Mouse (Mus musculus) stomach, embryonic 15.5 days (tissue): ENCODE measurements at regions not wholly inside any gene's neighbourhood (a gene's known extent, or its start where the extent isn't known, plus 50 kb on each side); places are given as distances from the start of the nearest gene placed in this dataset.

Experiments
- ATAC-seq: fragments of 200-750 bp; cut with Nextera tagmentation; 2 replicates; pipeline ENCODE4 v1.8.0; 2017; ENCODE audit warnings: low read depth, moderate number of reproducible peaks, moderate TSS enrichment; ENCODE audit not compliant: insufficient read depth, low FRiP score
- H3K27ac ChIP-seq: fragments of 300-500 bp; sonication (generic); 2 replicates; pipeline ENCODE4 v1.5.1; 2015; ENCODE audit warnings: mild to moderate bottlenecking, inconsistent platforms
- H3K27me3 ChIP-seq: fragments of 300-500 bp; sonication (generic); replicated peaks from 2 replicates; pipeline ENCODE4 v1.6.1; 2015; ENCODE audit warnings: inconsistent platforms
- H3K36me3 ChIP-seq: fragments of 300-500 bp; sonication (generic); 2 replicates; pipeline ENCODE4 v1.6.1; 2015; ENCODE audit warnings: inconsistent platforms
- H3K4me1 ChIP-seq: fragments of 300-500 bp; sonication (generic); 2 replicates; pipeline ENCODE4 v1.6.1; 2015; ENCODE audit warnings: inconsistent platforms
- H3K4me2 ChIP-seq: fragments of 300-500 bp; sonication (generic); 2 replicates; pipeline ENCODE4 v1.6.1; 2015; ENCODE audit warnings: mild to moderate bottlenecking, inconsistent platforms
- H3K4me3 ChIP-seq: fragments of 300-500 bp; sonication (generic); replicated peaks from 2 replicates; pipeline ENCODE4 v1.5.1; 2015; ENCODE audit warnings: inconsistent platforms
- H3K9ac ChIP-seq: fragments of 300-500 bp; sonication (generic); 2 replicates; pipeline ENCODE4 v1.6.1; 2015; ENCODE audit warnings: inconsistent platforms
- H3K9me3 ChIP-seq: fragments of 300-500 bp; sonication (generic); 2 replicates; pipeline ENCODE4 v1.6.1; 2016; ENCODE audit warnings: inconsistent platforms
- WGBS: fragments of 180-500 bp; shearing (Covaris S2); methylation state at CpG from one replicate; pipeline ENCODE4 v1.1.7; 2015; 5-methylcytosine and 5-hydroxymethylcytosine counted together

DNA sequence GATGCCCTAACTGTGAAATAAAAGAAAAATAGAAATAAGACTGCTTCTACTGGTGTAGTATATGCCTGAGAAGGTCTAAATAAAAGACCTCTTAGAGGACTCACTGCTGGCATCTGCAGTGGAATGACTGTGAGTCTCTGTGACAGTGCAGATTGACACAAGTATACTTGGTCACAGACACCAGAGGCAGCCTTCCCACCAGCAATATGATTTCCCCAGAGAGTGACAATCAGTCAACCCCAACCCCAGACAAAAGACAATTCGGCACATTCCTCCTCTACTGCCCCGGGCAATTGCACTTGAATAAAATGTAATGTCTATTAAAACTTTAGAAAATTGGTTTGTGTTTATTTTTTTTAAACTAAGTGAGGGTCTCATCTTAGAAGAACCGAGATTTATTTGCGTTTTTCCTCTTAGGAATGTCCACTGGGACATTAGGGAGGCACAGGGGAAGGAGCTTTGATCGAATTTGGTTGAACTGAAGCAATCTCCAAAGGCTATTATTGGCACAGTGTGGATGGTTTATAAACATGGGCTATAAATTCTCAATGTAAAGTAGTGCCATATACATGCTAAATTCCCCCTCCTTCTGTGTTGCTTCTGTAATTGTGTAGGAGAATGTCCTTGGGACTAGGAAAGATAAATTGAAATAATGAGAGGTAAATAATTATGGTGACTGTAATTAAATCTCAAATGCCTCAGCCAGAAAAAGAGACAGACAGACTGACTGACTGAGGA lies 123.0 kb upstream of the Lnx1 start:
- no peak overlapping the region for H3K27ac ChIP-seq
- H3K4me1 ChIP-seq, result no peaks in the 10 kb centered on the region; the same call in 1 of the 2 replicates
- 42% methylated on average over 5 of the region's 5 CpGs for WGBS
- H3K36me3 ChIP-seq, result no peaks in the 10 kb centered on the region
- no peak overlapping the region for H3K4me3 ChIP-seq
- H3K27me3 ChIP-seq, result no peaks in the 10 kb centered on the region
- no peak overlapping the region for H3K9ac ChIP-seq
- no peak for ATAC-seq
- H3K4me2 ChIP-seq, result no peak overlapping the region
- H3K9me3 ChIP-seq, result no peaks in the 10 kb centered on the region

DNA sequence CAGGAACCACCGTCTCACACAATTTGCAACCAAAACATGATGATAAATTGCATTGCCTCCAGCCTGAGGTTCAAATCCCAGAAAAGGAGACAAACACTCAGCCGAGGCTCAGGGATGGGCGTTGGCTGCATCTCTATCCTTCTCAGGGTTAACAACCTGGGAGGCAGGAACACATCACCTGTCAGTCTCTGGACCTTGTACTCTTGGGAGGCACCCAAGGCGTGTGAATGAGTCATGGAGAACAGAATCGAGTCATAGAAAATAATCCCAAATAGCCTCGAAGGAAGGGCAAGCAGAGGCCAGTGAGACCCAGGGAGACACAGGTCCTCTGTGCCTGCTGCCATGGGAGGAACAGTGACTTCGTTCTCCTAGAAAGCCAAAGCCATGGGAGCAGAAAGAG lies 121.0 kb upstream of the Lnx1 start:
- H3K36me3 ChIP-seq, result no peaks in the 10 kb centered on the region
- no peak for ATAC-seq
- no peaks in the 10 kb centered on the region; the same call in 1 of the 2 replicates for H3K4me1 ChIP-seq
- H3K4me2 ChIP-seq, result no peak overlapping the region
- H3K9me3 ChIP-seq, result no peaks in the 10 kb centered on the region
- no peak overlapping the region for H3K27ac ChIP-seq
- 66% methylated on average over 7 of the region's 7 CpGs for WGBS
- no peaks in the 10 kb centered on the region for H3K27me3 ChIP-seq
- no peak overlapping the region for H3K4me3 ChIP-seq
- no peak overlapping the region for H3K9ac ChIP-seq

DNA sequence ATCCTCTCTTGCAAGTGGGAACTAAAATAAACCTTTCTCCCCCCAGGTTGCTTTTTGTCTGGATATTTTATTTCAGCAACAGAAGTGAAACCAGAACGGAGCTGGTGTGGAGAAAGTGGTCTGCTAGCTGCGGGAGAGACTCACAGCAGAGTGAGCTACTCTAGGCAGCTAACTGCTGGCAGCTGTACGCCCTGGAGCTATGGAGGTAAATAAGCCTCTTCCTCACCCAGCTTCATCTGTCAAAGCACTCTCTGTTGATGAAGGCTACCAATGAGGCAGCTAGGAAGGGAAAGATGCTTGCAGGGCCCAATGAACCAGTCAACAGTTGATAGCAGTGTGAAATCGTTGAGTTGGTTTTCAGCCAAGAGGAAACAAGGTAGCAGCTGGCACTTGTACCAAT lies 119.3 kb upstream of the Lnx1 start:
- 64% methylated on average over 4 of the region's 4 CpGs for WGBS
- no peak overlapping the region for H3K4me2 ChIP-seq
- no peaks in the 10 kb centered on the region for H3K4me1 ChIP-seq
- no peak for ATAC-seq
- H3K36me3 ChIP-seq, result no peaks in the 10 kb centered on the region
- no peak overlapping the region for H3K4me3 ChIP-seq
- no peaks in the 10 kb centered on the region for H3K27me3 ChIP-seq
- no peaks in the 10 kb centered on the region for H3K9me3 ChIP-seq
- H3K9ac ChIP-seq, result no peak overlapping the region
- H3K27ac ChIP-seq, result no peak overlapping the region

DNA sequence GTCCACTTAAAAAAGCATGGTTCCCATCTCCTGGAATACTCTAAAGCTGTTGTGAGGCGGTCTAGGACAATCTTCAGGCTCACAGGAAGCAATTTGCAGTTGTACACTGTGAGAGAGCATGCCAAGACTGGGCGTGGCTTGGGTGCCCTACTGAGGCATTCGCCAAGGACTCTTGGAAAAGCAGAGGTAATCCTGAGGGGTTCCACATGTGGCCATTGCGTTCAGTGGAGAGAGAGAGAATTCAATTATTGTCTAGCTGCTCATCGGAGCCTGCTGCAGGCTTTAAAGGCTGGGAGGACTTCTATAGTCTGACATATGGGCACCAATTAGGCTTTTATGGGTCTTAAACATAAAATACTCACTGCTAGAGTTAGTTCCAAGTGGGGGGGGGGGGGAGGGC lies 113.8 kb upstream of the Lnx1 start:
- H3K4me3 ChIP-seq, result no peak overlapping the region
- no peak overlapping the region for H3K27ac ChIP-seq
- H3K9ac ChIP-seq, result no peak overlapping the region
- H3K4me2 ChIP-seq, result no peak overlapping the region
- ATAC-seq, result no peak
- H3K9me3 ChIP-seq, result no peaks in the 10 kb centered on the region
- WGBS, result 65% methylated on average over 5 of the region's 5 CpGs
- no peaks in the 10 kb centered on the region for H3K27me3 ChIP-seq
- no peaks in the 10 kb centered on the region for H3K4me1 ChIP-seq
- no peaks in the 10 kb centered on the region for H3K36me3 ChIP-seq

DNA sequence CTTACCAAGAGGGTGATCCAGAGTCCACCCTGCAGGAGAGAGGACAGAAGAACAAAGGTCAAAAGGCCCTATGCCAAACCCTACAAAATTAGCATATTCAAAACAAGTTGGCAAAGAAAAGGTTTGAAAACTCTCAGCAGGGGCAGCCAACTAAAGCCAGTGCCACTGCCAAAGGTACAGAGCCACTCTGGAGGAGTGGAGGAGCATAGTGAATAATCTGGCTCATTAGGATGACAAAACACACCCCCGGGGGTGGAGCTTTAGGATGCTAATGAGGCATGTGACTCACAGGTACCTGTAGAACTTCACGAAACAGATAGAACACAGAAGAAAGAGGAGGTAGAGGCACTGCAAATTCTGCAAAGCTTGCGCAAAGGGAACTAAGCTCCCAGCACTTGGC lies 110.7 kb upstream of the Lnx1 start:
- no peaks in the 10 kb centered on the region for H3K4me1 ChIP-seq
- 30% methylated on average over 3 of the region's 3 CpGs for WGBS
- no peak for ATAC-seq

DNA sequence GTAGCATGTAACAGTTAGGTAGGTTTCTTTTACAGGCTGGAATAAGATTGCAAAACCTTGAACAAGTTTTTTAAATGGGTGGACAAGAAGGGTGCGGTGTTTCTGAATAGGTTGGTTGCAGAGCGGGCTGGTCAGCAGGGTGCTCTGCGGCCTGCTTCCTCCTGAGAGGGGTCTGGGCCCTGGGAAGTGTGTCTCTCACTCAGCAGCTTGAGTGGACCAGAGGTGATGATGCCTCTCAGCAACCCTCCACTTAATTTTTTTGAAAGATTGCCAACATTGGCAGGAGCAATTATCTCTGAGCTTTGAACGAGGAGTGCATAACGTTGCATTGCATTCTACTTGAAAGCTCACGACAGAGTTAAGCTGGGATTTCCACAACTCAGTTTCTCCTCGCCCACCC lies 108.3 kb upstream of the Lnx1 start:
- no peaks in the 10 kb centered on the region for H3K4me1 ChIP-seq
- H3K4me2 ChIP-seq, result no peak overlapping the region
- no peaks in the 10 kb centered on the region for H3K27me3 ChIP-seq
- H3K9ac ChIP-seq, result no peak overlapping the region
- no peak overlapping the region for H3K4me3 ChIP-seq
- H3K36me3 ChIP-seq, result no peaks in the 10 kb centered on the region
- no peaks in the 10 kb centered on the region for H3K9me3 ChIP-seq
- no peak for ATAC-seq
- WGBS, result 75% methylated on average over 7 of the region's 7 CpGs
- no peak overlapping the region for H3K27ac ChIP-seq

More for the DNA sequence above, 110.7 kb upstream of the Lnx1 start:
- H3K9ac ChIP-seq, result no peak overlapping the region
- H3K9me3 ChIP-seq, result no peaks in the 10 kb centered on the region
- H3K27me3 ChIP-seq, result no peaks in the 10 kb centered on the region
- no peak overlapping the region for H3K4me3 ChIP-seq
- H3K4me2 ChIP-seq, result no peak overlapping the region
- no peaks in the 10 kb centered on the region for H3K36me3 ChIP-seq
- no peak overlapping the region for H3K27ac ChIP-seq

DNA sequence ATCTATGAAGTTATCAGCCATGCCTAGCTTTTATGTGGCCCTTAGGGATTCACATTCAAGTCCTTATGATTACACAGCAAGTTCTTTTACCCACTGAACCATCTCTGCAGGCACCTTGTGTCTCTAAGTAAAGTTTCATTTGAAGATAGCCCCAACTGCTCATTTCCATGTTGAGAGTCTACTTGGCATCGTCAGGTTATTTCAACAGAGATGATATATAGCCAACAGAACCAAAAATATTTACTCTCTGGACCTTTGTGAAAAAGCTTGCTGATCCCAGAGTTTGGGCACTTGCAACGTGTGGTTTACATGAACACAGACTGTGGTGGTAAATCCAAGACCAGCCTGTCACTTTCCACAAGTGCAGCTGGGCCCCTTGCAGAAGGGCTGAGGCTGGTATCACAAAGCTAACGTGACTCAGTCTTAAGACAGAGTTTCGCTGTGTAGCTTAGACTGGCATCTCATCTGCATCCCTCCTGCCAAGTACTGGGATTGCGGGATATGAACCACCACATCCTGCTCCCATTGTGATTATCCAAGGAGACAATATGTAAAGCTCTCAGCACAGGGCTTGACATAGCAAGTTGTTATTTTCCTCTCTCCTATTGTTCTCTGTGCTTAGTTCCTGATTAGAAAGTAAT lies 105.0 kb upstream of the Lnx1 start:
- Histone ChIP-seq H3K4me3 (no peak overlapping the region), H3K4me2 (no peak overlapping the region), H3K27ac (no peak overlapping the region), H3K9me3 (no peaks in the 10 kb centered on the region), H3K9ac (no peak overlapping the region), H3K4me1 (no peaks in the 10 kb centered on the region), H3K27me3 (no peaks in the 10 kb centered on the region), H3K36me3 (no peaks in the 10 kb centered on the region)
- WGBS, result 57% methylated on average over 5 of the region's 5 CpGs
- no peak for ATAC-seq

DNA sequence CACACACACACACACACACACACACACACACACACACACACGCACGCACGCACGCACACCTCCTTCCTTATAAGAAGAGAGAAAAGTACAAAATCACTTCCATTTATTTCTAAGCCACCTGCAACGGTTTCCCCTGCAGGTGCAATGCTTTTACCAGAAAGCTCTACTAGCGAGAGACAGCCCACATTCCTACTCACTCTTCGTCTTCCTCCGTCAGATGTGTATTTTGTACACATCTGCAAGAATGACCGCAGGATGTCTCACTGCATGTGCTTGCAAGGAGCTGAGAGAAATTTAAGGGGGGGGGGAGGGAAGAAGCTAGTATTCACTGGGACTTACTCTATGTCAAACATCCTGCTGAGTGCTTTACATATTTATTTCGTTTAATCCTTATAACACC lies 99.2 kb upstream of the Lnx1 start:
- Histone ChIP-seq H3K4me3 (no peak overlapping the region), H3K4me1 (0 out of 2 replicates have a peak, but pooled peaks cover 3% of the 10 kb centered on the region), H3K27ac (no peak overlapping the region), H3K9ac (no peak overlapping the region), H3K4me2 (no peak overlapping the region), H3K9me3 (no peaks in the 10 kb centered on the region), H3K36me3 (no peaks in the 10 kb centered on the region), H3K27me3 (no peaks in the 10 kb centered on the region)
- WGBS, result 32% methylated on average over 6 of the region's 10 CpGs
- no peak for ATAC-seq

DNA sequence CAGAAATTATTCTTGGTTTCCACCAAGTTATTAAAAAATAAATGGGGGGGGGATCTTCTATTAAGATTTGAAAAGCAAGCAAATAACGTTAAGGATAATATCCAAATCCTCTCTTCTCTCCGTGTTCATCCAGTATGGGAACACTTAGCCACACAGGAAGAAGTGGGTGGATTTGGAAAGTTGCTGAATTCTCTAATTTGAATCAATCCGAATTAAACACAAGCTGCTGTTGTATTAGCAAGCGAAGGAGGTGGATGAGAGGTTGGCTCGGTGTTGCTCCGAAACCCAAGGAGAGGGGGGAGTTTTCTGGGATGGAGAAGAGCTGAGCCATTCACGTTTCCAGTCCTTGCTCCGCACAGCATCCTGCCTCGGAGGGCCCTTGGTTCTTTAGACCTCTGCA lies 97.6 kb upstream of the Lnx1 start:
- ATAC-seq, result no peak
- 0 out of 2 replicates have a peak, but pooled peaks cover 3% of the 10 kb centered on the region for H3K4me1 ChIP-seq
- H3K36me3 ChIP-seq, result no peaks in the 10 kb centered on the region
- no peaks in the 10 kb centered on the region for H3K27me3 ChIP-seq
- H3K9ac ChIP-seq, result no peak overlapping the region
- no peak overlapping the region for H3K4me3 ChIP-seq
- no peak overlapping the region for H3K4me2 ChIP-seq
- no peak overlapping the region for H3K27ac ChIP-seq
- H3K9me3 ChIP-seq, result no peaks in the 10 kb centered on the region
- WGBS, result 64% methylated on average over 9 of the region's 9 CpGs

DNA sequence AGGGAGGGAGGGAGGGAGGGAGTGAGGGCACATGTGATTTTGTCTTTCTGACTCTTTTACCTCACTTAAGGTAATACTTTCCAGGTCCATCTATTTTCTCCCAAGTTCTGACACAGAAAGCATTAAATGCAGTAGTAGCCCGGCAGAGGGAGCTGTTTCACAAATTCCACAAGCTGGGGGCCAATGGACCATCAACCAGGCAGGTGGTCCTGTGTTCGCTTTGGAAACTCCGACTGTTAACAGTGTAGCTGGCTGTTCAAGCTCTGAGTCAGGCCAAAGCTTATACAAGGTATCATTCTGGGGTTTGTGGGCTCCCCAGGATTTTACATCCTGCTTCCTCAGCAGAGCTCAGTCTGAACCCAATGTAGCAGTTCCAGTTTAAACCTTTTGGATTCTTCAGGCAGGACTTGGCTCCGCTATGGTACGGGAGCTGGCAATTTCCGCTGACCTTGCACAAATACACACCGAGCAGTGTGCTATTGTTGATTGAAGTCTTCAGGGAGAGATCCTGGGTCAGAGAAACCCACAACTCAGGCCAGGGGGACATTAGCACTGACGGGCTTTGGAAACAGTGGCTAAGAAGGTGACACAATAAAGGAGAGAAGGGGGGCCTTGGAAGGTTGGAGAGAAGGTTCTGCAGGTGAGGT lies 93.8 kb upstream of the Lnx1 start:
- no peaks in the 10 kb centered on the region for H3K9me3 ChIP-seq
- H3K9ac ChIP-seq, result no peak overlapping the region
- peaks cover 17% of the 10 kb centered on the region for H3K4me1 ChIP-seq
- no peak overlapping the region for H3K27ac ChIP-seq
- H3K4me2 ChIP-seq, result no peak overlapping the region
- no peak for ATAC-seq
- no peak overlapping the region for H3K4me3 ChIP-seq
- no peaks in the 10 kb centered on the region for H3K36me3 ChIP-seq
- H3K27me3 ChIP-seq, result no peaks in the 10 kb centered on the region
- WGBS, result 44% methylated on average over 8 of the region's 8 CpGs

DNA sequence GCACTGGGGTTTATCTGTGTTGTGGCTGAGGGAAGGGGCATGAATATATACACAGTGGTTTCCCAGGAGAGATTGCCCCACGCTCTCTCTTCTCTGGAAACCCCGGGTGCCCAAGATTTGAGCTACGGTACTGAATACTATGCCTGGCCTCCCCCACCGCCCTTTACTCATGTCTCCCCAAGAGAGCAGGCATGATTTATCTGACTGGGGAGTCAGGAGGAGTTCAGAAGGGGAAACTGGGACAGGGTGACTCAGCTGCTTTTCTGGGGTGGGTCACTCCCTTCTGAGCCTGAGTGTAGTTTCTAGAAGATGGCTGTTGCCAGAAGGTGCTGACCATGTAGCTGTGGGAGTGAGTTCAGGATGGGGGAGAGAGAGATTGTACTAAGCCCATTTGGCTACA lies 92.0 kb upstream of the Lnx1 start:
- Histone ChIP-seq H3K36me3 (no peaks in the 10 kb centered on the region), H3K9ac (no peak overlapping the region), H3K27me3 (no peaks in the 10 kb centered on the region), H3K4me1 (peaks cover 14% of the 10 kb centered on the region), H3K27ac (no peak overlapping the region), H3K4me2 (no peak overlapping the region), H3K4me3 (no peak overlapping the region), H3K9me3 (no peaks in the 10 kb centered on the region)
- 78% methylated on average over 4 of the region's 4 CpGs for WGBS
- no peak for ATAC-seq

DNA sequence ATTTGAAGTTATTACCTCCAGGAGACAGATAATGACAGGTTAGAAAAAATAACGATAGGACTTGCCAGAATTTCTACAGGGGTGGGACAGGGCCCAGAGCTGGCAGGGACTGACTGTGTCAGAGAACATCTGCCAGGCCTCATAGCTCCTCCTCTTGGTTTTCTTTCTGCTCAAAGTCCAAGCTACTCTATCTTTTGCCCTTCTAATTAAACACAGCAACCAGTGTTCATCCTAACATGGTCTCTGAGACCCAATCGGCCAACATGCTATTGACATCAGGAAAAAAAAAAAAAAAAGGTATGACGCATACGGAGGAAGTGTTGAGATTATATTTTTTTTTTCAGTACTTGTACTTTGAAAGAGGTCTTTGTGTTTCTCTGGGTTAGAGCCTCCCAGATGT lies 90.7 kb upstream of the Lnx1 start:
- no peak overlapping the region for H3K4me2 ChIP-seq
- WGBS, result 47% methylated on average over 4 of the region's 4 CpGs
- no peaks in the 10 kb centered on the region for H3K27me3 ChIP-seq
- H3K9me3 ChIP-seq, result no peaks in the 10 kb centered on the region
- peak overlapping the region; percentile 57; the same call in 1 of the 2 replicates for H3K27ac ChIP-seq
- no peak for ATAC-seq
- peaks cover 14% of the 10 kb centered on the region for H3K4me1 ChIP-seq
- no peaks in the 10 kb centered on the region for H3K36me3 ChIP-seq
- no peak overlapping the region for H3K4me3 ChIP-seq
- H3K9ac ChIP-seq, result no peak overlapping the region
